Mouse (Mus musculus) small intestine, adult 2 months (tissue): Measurements from ENCODE around the gene Hsf2bp.

Experiments
- CTCF ChIP-seq: fragments of 200-500 bp; IDR thresholded peaks from 2 replicates; pipeline ENCODE4 v1.5.1; 2012; ENCODE audit warnings: low read depth, mild to moderate bottlenecking, control low read depth, inconsistent platforms, low read length, moderate library complexity, mixed read lengths; ENCODE audit not compliant: insufficient replicate concordance, insufficient read length; ENCODE audit errors: extremely low read depth
- POLR2A ChIP-seq: fragments of 200-500 bp; IDR thresholded peaks from 2 replicates; pipeline ENCODE4 v1.6.1; 2012; ENCODE audit warnings: low read depth, mild to moderate bottlenecking, control low read depth, inconsistent platforms, low read length, moderate library complexity

DNA sequence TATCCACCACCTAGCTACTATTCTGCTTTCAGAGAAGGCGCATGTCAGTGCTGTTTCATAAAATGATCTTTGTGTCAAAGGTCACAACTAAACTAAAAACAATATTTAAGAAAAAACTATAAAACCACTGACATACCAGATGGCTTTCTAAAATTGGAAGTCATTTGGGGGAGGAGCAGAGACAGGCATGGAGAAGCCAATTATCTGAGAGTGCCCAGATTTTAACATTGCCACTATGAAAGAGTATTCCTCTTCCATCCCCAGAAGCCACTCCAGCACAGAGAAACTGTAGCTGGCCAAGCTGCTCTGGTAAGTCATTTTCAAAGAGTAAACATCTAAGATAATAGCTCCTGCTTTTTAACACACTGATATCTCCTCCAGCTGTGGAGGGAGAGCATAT is 49.2 kb downstream of the Hsf2bp start:
- TF ChIP-seq CTCF, result no peak
- no peak for TF ChIP-seq POLR2A
